Mouse (Mus musculus) kidney, postnatal 25 days (tissue): ENCODE results near the gene Dnase1.
"Not testable (repeated sequence)": the region's sequence is repeated elsewhere in the genome, so short reads cannot be mapped to it uniquely, and the experiment has no call there.

Experiments
- DNase-seq, 2 experiments: peaks; one replicate each; pipeline ENCODE4 v3.0.0; 2021; ENCODE audit warnings: mixed read lengths in 2 of 2

The Dnase1 gene

GRCm38 (mm10) chr16:4036807-4037206, at the start of gene Dnase1:
TSS of gene Dnase1 (plus strand) at chr16:4036942.
- DNase-seq, result peak; percentile 48 to 86

GRCm38 (mm10) chr16:3988410-3988809, 48.3 kb upstream of the Dnase1 start:
- no peak for DNase-seq

- peak; percentile 95 to 97 for DNase-seq
These were observed 33.0 kb upstream of the Dnase1 start, which contains the start of gene Slx4 for GRCm38 (mm10) chr16:4003489-4004398. TSS of gene Slx4 (minus strand) at chr16:4003770.

- no peak for DNase-seq
These were observed 23.7 kb upstream of the Dnase1 start for GRCm38 (mm10) chr16:4012882-4013570.

GRCm38 (mm10) chr16:4014040-4014668, 22.6 kb upstream of the Dnase1 start:
- DNase-seq, result no peak

GRCm38 (mm10) chr16:4016786-4017185, 20.0 kb upstream of the Dnase1 start:
- DNase-seq, result not testable (repeated sequence)

- not testable (repeated sequence) for DNase-seq
These were observed 19.3 kb upstream of the Dnase1 start for GRCm38 (mm10) chr16:4017466-4017865.

- peak in 1 of 2 experiments; percentile 46 for DNase-seq
These were observed 15.5 kb upstream of the Dnase1 start for GRCm38 (mm10) chr16:4021241-4021640.

GRCm38 (mm10) chr16:4022719-4023118, 14.0 kb upstream of the Dnase1 start:
- no peak for DNase-seq

GRCm38 (mm10) chr16:4026672-4027071, 10.1 kb upstream of the Dnase1 start:
- DNase-seq, result peak in 1 of 2 experiments; percentile 58

GRCm38 (mm10) chr16:4027211-4027610, 9.5 kb upstream of the Dnase1 start:
- DNase-seq, result peak; percentile 87 to 91

- peak; percentile 91 to 98 for DNase-seq
These were observed 7.3 kb upstream of the Dnase1 start for GRCm38 (mm10) chr16:4029371-4029841.

- DNase-seq, result peak in 1 of 2 experiments; percentile 38
These were observed 6.2 kb upstream of the Dnase1 start for GRCm38 (mm10) chr16:4030501-4030900.

- DNase-seq, result peak; percentile 47 to 79
These were observed 5.1 kb upstream of the Dnase1 start for GRCm38 (mm10) chr16:4031441-4032274.

GRCm38 (mm10) chr16:4032341-4032748, 4.4 kb upstream of the Dnase1 start:
- no peak for DNase-seq

GRCm38 (mm10) chr16:4033971-4034370, 2.8 kb upstream of the Dnase1 start:
- no peak for DNase-seq

GRCm38 (mm10) chr16:4034476-4034875, 2.3 kb upstream of the Dnase1 start:
- no peak for DNase-seq

GRCm38 (mm10) chr16:4035575-4035974, 1.2 kb upstream of the Dnase1 start:
- peak; percentile 53 to 70 for DNase-seq

- peak; percentile 40 to 64 for DNase-seq
These were observed 948 bp downstream of the Dnase1 start for GRCm38 (mm10) chr16:4037690-4038089.

GRCm38 (mm10) chr16:4040206-4040605, 3.5 kb downstream of the Dnase1 start:
- peak in 1 of 2 experiments; percentile 61 for DNase-seq

- peak in 1 of 2 experiments; percentile 42 for DNase-seq
These were observed 4.9 kb downstream of the Dnase1 start for GRCm38 (mm10) chr16:4041646-4042045.

GRCm38 (mm10) chr16:4044093-4044492, 7.4 kb downstream of the Dnase1 start:
- DNase-seq, result peak in 1 of 2 experiments; percentile 62
